Mouse (Mus musculus) cerebellum, postnatal 14 days (tissue): Measurements from ENCODE around the gene Sobp.
A peak's percentile ranks its signal among the peaks of the same experiment; 100 is the strongest.

ENCODE experiments used
- DNase-seq, 2 experiments: peaks; one replicate each; pipeline ENCODE4 v3.0.0; 2021; ENCODE audit warnings: mixed read lengths in 2 of 2

The Sobp gene

GRCm38 (mm10) chr10:43174326-43175155, at the start of gene Sobp, which contains the start of gene 9030612E09Rik:
Sobp (minus strand) TSS chr10:43174530.
9030612E09Rik (plus strand) TSS chr10:43174704.
- peak; percentile 82 to 90 for DNase-seq

- no peak for DNase-seq
Measured at GRCm38 (mm10) chr10:43223391-43223790, 49.1 kb upstream of the Sobp start.

DNA sequence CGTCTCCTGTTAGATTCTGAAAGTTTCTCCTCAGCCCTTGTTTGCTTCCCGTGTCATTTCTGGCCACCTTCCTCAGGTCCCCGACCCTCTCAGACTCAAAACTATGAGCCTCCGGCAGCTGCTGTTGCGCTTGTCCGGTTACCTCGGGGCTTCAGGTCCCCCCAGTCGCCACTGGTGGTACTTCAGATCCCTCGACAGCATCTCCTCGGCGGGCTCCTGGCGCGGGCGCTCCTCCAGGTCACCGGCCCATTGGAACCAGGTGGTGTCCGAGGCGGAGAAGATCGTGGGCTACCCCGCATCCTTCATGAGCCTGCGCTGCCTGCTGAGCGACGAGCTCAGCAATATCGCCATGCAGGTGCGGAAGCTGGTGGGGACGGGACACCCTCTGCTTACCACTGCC, 47.3 kb upstream of the Sobp start:
- DNase-seq, result peak in 1 of 2 experiments; percentile 60

DNA sequence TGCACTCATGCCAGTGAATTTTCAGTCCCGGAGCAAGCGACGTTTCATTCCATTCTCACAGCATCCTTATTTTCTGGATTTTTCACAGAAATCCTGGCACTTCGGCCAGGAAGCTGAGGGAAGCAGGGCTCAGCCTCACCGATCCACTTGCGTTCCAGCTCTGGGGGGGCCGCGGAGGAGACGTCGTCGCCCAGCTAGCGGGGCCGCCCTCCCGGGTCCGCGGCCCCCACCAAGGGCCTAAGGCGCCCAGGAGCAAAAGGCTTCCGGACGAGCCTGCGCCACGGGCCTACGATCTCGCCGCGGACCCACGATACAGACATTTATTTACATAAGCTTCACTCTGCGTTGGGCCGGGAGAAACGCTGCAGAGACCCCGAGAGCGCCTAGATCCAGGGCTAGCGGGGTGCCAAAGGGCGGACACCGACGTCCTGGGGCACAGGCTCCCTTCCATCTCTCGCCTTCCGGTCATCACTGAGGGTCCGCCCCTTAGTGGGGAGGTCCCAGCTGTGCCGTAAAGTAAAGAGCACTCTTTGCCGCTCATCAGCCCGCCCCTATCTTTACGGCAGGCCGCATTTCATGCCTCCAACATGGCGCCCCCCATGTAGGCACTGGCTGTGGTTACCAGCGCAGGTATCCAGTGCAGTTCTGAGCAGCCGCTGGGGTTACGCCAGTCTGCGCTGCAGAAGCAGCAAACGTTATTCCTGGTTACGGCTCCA, 46.7 kb upstream of the Sobp start, which contains the start of gene Pdss2:
Pdss2 (plus strand) TSS at position 577 of the 716 bp plus-strand sequence.
- DNase-seq, result peak; percentile 92 to 94

- DNase-seq, result no peak
Measured at GRCm38 (mm10) chr10:43220479-43220878, 46.1 kb upstream of the Sobp start.

GRCm38 (mm10) chr10:43217361-43217900, 43.1 kb upstream of the Sobp start:
- DNase-seq, result no peak

DNA sequence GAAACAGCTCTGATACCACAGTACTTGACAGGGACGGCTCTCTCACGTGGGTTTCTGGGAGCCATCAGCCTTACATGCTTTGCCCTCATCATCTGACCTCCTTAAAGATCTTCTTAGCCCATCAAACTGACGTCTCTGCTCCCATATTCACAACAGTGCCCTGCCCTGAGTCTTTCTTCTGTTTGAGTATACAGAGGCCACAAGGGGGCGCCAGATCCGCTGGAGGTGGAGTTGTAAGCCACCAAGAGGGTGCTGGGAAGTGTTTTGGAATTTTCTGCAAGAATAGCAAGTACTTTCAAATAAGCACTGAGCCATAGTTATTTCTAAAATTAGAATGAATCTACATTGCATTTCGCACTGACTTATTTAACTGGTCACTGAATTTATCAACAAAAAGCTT, 37.5 kb upstream of the Sobp start:
- DNase-seq, result peak; percentile 29 to 53

GRCm38 (mm10) chr10:43203865-43204264, 29.5 kb upstream of the Sobp start:
- DNase-seq, result no peak

DNA sequence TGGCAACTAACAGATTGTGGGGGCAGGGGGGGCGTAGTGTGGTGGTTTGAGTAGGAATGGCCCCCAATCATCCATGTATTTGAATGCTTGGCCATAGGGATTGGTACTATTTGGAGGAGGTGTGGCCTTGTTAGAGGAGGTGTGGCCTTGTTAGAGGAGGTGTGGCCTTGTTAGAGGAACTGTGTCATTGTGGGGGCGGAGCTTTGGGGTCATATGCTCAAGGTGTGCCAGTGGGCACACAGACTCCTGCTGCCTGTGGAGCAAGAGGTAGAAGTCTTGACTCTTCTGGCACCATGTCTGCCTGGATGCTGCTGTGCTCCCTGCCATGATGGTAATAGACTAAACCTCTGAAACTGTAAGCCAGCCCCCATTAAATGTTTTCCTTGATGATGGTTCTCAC, 25.9 kb upstream of the Sobp start:
- DNase-seq, result no peak

- DNase-seq, result peak; percentile 67 to 71
Measured at GRCm38 (mm10) chr10:43180313-43180912, 6.1 kb upstream of the Sobp start.

DNA sequence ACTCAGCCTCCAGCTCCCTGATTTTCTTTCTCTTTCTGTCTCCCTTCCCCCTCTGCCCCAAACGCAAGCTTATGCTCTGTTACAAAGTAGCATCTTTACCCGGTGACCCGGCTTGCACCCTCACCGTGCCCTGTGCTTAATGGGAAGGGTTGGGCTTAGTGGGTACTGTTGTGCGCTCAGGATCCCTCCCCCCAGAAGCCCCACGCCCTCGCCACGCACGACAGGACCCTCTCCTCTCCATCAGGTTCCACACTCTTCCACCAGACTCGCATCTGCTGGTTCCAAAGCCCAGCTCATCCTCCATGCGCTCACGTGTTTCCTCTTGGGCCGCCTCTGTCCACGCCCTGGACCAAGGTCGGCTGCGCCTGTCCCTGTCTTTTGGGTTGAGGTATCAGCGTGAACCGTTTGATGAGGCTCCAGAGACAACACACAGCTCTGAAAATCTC, 849 bp upstream of the Sobp start:
- peak; percentile 63 to 71 for DNase-seq

- DNase-seq, result peak in 1 of 2 experiments; percentile 71
Measured at GRCm38 (mm10) chr10:43173828-43174325, 453 bp downstream of the Sobp start.

DNA sequence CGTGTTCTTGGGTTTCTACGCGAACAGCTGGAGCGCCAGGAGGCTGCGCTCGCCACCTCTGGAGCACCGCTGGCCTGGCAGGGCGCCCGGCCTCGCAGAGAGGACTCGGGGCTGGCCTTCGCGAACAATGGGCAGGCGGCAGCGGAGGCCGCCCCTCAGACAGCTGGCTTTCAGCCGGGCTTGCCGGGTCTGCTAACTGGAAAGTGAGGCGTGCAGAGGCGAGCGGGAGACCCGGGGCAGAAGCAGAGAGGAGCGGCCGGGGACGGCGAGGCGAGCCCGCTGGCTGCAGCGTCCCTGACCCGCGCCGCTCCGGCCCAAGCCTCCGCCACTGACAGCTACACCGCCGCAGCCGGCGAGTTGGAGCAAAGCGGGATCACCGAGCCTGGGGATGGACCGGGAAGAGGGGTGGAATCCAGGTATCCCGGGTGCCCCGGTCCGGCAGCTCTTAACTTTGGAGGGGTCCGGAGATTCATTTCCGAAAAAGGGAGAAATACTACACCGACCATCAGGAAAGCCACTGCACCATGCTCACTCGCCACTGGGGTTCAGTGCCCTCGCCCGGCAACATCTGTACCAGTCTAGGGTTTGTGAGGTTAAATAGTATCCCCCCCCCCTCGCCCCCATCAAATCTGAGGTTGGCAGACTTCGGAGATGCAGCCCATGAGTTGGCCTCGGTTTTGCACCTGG, 1.0 kb downstream of the Sobp start:
- DNase-seq, result peak; percentile 72 to 73

DNA sequence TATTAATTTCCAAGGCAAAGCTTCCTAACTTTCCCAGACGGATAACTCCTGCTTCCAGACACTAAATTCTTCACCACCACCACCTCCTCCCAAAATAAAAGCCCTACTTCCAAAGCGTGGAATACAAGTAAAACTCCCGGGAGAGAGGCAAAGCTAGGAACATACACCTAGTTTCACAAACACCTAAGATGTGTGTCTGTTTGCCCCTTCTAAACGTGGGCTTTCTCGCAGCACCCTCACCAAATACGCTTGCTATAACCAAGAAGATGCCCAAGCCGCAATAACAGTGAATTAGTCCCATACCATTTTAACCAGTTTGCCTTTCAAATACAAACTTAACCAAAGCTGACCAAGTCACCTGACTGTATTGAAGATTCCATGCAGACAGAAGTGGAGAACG, 1.8 kb downstream of the Sobp start:
- no peak for DNase-seq

DNA sequence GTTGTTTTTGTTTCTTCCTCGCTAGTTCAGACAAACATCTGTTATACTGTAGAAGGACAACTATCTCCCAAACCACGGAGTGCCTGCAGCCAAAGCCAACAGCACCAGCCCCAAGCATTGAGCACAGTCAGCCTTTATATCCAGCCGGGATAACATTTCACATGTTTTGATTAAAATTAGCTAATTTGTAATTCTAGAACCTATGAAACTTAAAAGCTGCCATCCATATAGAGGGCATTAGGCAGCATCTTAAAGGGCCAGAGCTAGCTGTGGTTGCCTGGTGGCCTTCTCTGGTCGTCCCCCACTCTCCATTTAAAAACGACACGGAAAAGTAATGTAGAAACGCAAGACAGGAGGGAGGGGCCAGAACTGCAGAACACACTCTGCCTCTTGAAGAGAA, 2.3 kb downstream of the Sobp start:
- no peak for DNase-seq

DNA sequence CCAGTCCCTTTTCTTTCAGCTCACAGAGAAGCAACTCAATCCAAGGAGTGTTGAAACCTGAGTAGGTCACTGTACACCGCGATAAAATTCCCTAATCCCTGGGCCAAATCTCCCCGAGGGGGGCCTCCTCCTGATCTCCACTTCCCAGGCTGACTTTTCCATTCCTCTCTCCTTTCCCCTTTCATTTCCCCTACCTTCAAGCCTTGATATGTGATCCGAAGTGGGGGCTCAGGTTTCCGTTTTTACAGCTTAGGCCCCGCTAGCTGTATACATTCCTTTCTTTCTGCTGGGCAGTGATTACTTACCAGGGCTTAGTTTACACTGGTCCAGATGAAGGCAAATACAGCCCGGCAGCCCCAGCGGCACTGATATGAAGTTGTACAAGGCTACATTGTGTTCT, 3.2 kb downstream of the Sobp start:
- DNase-seq, result peak; percentile 38 to 49

GRCm38 (mm10) chr10:43168847-43169246, 5.5 kb downstream of the Sobp start:
- no peak for DNase-seq

DNA sequence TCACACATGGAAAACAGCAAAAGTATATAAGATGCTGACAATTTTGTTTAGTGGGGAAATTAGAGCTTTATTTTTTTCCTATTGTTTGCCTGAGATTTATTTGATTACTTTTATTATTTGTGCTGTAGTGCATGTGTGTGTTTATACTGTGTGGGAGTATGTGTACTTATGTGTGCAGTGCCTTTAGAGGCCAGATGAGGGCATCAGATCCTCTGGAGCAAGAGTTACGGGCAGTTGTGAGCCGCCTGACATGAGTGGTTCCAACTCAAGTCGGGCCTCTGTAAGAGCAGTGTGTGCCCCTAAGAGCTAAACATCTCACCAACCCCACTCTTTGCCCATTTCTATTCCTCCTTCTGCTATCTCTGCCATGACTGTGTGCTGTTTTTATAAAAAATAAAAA, 7.5 kb downstream of the Sobp start:
- DNase-seq, result no peak

- DNase-seq, result no peak
Measured at GRCm38 (mm10) chr10:43166146-43166545, 8.2 kb downstream of the Sobp start.

DNA sequence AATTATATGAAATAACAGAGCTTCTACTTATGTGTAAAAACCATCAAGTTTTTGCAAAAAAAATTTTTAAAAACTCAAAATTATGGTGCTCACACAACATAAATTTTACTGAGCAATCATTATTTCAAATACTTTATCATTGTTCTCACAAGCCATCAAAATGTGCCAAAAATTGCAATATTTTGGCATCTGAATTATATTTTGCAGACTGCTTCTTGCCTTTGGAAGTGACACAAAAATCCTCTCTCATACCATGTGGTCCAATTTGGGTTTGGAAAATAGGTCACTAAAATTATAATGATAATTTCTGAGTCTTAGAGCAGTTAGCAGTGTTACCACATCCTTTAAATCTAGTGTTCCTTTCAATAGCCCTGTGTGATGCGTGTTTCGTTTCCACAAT, 9.9 kb downstream of the Sobp start:
- DNase-seq, result no peak

- DNase-seq, result no peak
Measured at GRCm38 (mm10) chr10:43162318-43162717, 12.0 kb downstream of the Sobp start.

DNA sequence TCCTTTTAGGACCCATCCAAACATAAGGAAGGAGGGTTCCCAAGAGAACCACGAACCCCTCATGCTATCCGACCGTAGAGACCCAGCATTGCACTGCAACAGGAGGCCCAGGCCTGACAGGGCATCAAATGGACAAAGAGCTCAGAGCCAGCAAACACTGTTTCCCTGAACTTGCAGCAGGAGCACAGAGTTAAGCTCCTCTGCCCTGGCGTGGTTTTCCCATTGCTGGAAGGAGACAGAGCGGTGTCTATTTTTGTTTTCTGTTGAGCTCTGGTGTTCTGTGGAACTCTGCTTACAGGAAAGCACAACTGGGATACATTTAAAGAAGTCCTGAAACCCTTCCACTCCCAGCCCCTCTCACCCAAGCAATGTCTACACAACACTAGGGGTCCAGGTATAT, 15.0 kb downstream of the Sobp start:
- DNase-seq, result no peak
